Mouse (Mus musculus) cerebellum, postnatal 4 days (tissue): ENCODE measurements around the gene Pfkm.

Experiments used
- DNase-seq, 2 experiments: peaks; one replicate each; pipeline ENCODE4 v3.0.0; 2022; ENCODE audit warnings: low spot score in 2 of 2, mixed read lengths in 1 of 2

Pfkm gene

DNA sequence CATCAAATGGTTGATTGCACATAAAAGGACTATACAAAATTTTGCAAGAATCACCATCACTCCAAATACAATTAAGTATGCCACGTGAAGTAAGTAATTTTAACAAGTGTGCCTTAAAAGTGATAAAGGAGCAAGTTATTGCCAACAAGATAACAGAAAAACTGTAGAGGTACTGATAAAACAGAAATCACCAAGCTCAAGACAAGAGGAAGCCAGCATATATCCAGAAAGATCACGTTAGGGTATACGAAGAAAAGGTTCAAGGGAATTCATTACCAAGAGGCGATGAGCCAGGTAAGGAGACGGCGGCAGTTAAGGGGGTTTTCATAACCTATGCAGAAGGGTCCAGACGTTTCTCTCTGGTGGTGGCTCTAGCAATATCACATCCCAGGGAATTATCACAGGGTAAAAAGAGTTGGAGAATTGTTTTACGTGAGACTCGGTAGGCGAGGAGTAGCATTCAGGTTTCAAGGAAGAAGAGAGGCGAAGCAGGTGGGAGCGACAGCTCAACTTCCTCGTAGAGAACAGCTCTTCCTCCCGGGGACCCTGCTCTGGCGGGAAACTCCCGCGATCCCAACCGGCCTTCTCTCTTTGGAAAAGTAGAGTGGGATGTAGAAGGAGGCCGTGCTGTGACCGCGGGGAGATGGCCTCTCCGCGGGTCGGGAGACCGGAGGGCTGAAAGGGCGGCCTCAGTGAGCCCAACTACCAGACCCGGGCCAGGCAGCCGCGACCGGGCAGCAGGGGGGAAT, at the start of gene Pfkm:
Gene Pfkm, plus strand, starts transcription at position 218 of the 749 bp plus-strand sequence.
- DNase-seq: no peak

DNA sequence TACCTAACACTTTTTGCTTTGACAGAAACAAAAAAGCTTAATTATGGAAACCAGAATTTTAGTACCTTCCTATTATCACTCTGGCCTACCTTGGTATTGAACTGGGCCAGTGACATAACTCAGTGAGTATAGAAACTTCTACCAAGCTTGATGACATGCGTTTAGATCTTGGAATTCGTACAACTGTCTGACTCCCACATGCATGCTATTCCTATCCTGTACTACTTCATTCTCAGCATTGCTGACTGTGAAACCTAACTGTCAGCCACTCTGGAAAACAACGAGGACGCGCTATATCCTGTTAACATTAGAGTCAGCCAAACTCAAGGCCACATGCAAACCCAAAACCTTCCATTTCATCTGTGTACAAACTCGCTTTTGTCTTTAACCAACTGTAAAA, 48.4 kb upstream of the Pfkm start:
- DNase-seq: no peak

DNA sequence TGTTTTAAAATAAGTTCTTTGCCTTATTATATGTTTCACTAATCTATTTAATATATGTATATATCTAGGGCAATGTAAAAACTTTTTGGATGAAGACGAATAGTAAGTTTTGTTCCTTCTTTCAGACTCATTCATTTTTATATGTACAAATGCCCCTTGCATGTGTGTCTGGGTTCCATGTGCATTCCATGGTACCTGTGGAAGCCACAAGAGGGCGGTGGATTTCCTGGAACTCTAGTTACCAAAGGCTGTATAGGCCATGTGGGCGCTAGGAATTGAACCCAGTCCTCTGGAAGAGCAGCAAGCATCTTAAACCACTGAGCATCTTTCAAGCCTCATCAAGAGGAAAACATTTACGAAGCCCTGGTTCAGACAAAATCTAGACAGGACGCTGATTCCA, 48.0 kb upstream of the Pfkm start:
- no peak for DNase-seq

GRCm38 (mm10) chr15:98048918-98049700, 43.3 kb upstream of the Pfkm start:
- DNase-seq: no peak

GRCm38 (mm10) chr15:98051685-98052084, 40.7 kb upstream of the Pfkm start:
- DNase-seq: no peak

DNA sequence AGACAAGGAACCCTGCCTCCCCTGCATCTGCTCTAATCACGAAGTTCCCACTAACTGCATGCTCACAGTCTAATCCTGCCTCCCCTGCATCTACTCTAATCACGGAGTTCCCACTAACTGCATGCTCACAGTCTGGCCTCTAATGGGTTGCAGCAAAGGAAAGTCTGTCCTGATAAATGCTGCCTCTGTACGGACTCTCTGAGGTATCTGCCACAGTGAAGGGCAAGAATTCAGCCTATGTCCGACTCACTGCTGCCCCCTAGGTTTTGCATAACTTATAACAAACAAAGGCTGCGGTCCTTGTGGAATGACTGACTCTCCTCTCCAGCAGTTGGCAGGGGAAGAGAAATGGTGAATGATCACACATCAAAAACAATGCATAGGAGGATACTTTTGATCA, 37.1 kb upstream of the Pfkm start:
- DNase-seq: peak in 1 of 2 experiments; percentile 27

DNA sequence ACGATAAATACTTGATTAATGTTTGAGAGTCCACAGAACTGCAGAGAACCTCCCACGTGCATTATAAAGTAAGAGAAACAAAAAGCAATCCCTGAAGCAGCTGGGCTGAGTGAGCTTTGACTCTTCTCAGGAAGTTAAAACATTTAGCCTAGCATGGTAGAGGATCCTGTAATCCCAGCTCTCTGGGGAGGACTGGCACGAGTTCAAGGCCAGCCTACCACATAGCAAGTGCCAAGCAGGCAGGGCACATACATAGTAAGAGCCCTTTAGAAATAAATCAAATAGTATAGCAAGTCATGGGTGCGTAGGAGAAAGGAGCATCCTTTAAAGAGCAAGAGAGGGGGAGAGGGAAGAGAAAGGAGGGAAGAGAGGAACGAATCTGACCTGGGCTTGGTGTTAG, 26.5 kb upstream of the Pfkm start:
- DNase-seq: no peak

DNA sequence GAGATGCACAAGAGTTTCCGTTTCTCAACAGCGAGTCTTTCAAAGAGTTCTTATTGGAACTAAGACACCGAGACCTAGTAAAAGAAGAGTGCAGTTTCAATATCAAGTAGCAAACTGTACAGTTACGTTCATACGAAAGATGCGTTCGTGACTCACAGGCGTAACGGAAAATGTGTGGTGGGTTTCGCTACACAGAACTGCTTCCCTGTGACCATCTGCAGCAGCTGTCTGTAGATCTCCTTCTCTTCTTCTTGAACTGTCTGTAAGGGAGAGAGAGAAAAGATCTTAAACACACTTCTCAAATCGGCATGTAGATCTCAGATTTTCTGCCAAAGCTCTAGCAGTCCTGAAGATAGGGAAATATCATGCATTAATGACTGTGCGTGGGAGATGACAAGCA, 25.8 kb upstream of the Pfkm start:
- no peak for DNase-seq

GRCm38 (mm10) chr15:98067492-98067891, 24.9 kb upstream of the Pfkm start:
- no peak for DNase-seq

GRCm38 (mm10) chr15:98068506-98068905, 23.9 kb upstream of the Pfkm start:
- no peak for DNase-seq

GRCm38 (mm10) chr15:98069566-98070245, 22.7 kb upstream of the Pfkm start:
- no peak for DNase-seq

- DNase-seq: no peak
These were observed 22.0 kb upstream of the Pfkm start for GRCm38 (mm10) chr15:98070376-98070775.

GRCm38 (mm10) chr15:98074521-98074920, 17.9 kb upstream of the Pfkm start:
- DNase-seq: no peak

DNA sequence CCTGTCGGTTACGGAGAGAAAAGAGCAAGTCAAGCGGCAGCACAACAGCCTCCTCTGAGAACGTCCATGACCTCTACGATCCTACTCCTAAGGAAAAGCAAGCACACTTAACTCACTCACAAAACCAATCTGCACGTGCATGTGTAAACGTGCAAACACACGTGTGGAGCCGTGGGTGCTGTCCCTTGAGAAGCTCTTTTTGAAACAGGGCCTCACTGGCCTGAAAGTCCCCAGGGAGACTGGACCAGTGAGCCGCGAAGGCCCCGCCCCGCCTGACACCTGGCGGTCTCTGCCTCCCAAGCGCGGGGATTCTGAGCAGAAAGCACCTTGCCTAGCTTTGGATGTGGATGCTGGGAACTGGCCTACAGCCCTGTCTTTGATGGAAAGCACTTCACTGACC, 17.4 kb upstream of the Pfkm start:
- DNase-seq: no peak

DNA sequence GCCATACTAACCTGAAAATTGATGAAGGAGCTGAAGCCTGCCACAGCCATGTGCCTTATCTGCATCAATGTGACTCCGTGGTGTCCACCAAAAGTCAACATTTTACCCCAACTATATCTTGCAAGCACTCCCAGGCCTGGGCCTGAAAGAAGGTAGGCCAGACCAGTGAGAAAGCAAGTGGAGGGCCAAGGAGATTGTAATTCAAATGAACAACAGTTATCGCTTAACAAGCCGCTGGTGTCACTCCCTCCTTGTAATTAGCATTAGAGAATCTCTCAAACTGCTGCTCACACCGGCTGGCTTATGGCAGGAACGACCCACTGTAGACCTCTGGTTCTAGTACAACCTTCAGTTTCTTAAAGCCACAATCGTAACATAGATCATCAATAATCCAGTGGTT, 15.5 kb upstream of the Pfkm start:
- DNase-seq: no peak

DNA sequence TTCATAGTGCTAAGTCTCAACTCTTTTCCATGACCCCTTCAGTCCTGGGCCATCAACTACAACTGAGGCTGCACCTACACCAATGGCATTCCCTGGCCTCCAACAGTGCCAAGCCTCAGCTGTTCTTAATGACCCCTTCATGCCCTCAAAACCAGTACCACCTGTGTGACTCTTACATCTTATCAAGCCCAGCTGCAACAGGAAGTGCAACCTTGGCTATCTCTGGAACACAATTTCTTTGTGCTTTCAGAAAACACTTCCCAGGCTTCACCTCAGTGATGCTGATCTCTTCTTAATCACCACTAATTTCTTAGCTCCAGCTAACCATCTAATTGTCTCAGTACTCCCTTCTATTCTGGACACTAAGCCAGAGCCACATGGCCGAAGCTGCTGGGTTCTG, 3.5 kb upstream of the Pfkm start:
- DNase-seq: no peak

DNA sequence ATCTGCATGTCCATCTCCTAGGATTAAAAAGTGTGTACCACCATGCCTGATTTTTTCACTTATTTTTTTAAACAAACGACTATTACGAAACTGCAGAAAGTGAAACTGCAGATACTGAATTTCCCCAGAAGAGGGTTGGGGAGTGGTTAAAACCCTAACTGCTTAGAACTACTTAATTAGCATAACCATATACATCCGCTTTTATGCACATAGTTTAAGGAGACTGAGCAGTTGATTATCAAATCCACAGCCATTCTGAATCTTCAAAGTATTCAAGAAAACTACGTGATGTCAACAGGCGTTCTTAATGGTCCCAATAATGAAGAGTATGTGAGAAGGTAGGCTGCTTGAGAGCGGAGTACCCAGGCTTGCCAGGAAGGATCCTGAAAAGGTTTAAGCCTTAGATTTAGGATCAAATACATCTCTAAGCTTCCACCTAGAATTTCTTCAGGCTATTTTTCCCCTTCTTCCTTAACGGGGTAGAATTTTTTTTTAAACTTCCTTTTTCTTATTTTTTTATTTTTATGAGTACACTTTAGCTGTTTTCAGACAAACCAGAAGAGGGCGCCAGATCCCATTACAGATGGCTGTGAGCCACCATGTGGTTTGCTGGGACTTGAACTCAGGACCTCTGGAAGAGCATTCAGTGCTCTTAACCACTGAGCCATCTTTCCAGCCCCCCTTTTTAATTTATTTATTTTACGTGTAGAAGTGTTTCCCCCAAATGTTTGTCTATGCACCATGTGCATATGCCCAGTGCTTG, 2.8 kb upstream of the Pfkm start:
- peak in 1 of 2 experiments; percentile 29 for DNase-seq

GRCm38 (mm10) chr15:98091841-98092240, 548 bp upstream of the Pfkm start:
- DNase-seq: no peak

DNA sequence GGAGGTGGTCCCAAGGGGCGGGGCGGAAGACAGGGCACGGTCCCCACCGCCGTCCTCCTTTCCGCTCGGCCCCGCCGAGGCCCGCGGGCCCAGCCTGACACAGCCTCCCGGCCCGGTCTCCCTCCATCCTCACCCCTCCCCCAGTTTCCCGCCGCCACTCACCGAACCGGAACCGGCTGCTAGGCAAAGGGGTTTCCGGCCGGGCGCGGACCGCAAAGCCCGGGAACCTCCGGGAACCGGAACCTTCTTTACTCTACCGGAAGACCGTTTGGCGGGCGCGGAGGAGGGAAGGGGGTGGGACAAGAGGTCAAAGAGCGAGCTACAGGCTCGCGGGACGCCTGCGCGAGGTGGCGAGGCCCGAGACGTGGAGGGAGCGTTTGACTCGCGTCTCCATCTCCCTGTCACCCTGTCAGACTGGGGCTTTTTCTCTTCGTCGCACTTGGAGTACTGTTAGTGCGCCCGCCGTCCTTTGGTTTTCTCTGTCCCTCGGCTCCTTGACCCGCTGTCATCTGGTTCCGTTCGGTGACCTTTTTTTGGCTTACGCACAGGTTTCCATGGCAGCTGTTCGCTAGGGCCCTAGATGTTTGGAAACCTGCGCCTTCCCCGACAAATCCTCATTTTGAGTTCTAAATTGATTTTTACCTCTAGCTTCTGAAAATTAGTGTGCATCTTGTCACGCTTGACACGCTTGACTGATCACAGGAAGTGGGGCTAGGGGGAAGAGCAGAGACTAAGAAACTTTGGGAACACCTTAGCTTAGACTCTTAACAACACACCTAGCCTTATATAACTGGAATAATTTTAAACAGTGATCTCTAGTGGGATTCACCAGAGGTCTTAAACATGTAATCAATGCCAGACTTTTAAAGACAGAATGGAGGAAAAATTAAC, 977 bp downstream of the Pfkm start, which contains the start of gene Senp1:
Gene Senp1, minus strand, starts transcription at position 624 of the 891 bp plus-strand sequence.
- peak; percentile 73 to 88 for DNase-seq

- DNase-seq: no peak
These were observed 2.5 kb downstream of the Pfkm start for GRCm38 (mm10) chr15:98094905-98095304.

DNA sequence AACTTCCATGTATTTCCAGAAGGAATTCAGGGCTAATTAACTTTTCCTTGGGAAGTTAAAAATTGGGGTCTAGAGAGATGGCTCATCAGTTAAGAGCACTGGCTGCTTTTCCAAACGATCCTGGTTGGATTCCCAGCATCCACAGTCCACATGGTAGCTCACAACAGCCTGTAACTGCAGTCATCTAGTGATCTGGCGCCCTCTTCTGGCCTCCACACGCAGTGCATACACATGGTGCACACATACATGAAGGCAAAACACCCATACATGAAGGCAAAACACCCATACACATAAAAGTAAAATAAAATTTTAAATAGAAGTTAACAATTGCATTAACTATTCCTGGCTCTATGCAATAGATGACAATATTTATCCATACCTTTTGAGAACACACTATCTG, 4.6 kb downstream of the Pfkm start:
- DNase-seq: no peak
